Mouse (Mus musculus): ENCODE data around the gene Chac1. TPM values are rescaled to one million over a fixed set of nuclear protein-coding genes. Genes with fewer than 3 reads are reported as not detected.

Gene Chac1
- 1 to 10 TPM; 7.7 to 9.2 TPM for total RNA-seq (2021)
- long read RNA-seq, experiment 1, transcript Chac1-201 (3 exons, 1,637 nt), result major isoform, 7 of 8 reads
- long read RNA-seq, experiment 1, partial matches to known transcripts, result 0 of 8 reads
- long read RNA-seq, experiment 1, other reads (novel, unspliced or antisense), result 1 of 8 reads
- long read RNA-seq, experiment 2, transcript Chac1-201 (3 exons, 1,637 nt), result major isoform, 12 of 12 reads
- long read RNA-seq, experiment 2, partial matches to known transcripts, result 0 of 12 reads
- long read RNA-seq, experiment 2, other reads (novel, unspliced or antisense), result 0 of 12 reads

DNA sequence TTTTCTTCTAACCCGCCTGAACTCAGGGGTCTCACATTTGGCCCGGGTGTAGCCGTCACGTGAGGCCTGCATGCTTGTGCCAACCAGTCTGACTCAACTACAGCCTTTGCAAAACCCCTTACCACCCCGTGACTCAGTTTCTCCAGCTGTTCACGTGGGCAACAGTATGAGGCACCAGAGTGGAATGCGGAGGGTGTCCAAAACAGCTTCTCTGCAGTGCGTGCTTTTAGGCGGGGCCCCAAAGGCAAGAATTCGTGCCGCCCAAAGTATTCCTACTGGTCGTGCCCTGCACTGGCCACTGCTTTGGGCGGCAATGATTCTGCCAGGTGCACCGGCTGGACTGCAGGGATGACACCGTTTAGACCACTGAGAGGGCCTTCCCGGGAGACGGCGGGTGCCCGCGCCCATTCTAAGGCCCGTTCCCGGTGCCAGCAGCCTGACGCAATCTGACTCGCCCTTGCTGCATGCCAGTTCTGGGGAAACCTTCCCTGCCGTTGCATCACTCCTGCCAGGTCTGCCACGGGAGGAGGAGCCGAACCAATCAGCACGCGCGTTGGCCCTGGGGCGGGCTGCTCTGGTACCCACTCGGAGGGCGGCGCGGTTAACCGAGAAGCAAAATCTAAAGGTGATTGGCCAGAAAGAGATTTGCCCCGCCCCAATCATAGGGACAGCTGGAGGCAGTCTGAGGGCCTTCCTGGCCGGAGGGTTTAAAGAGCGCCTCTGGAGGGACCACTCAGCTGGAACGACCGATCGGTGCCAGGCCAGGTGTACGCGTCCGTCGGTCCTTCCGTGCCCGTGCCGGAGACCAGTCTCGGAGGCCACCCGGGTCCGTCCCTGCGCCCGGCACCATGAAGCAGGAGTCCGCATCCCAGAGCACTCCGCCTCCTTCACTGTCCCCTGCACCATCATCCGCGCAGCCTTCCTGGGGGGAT, at the start of gene Chac1:
Gene Chac1, plus strand, starts transcription at position 675 of the 932 bp plus-strand sequence.
- DNase-seq (ENCODE audit: low spot score in 2 of 2), result peak; percentile 94 to 96

DNA sequence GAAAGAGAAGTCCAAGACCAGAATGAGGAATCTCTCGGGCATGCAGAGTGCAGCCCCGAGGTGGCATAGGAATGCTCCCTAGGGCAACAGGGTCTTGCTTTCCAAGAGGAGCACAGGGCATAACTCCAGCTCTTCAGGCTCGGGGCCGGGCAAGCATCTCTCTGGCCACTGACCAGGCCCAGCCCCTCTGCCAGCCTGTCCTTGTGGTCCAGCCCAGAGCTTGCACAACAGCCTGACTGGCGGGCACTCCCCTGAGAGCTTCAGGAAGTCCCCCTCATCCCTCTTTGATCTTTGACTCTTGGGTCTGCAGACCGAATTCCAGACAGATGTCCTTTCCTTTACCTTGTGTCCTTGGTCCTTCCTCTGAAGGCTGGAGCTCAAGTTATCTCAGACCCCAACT, 48.2 kb upstream of the Chac1 start:
- no peak for DNase-seq (ENCODE audit: low spot score in 2 of 2)

DNA sequence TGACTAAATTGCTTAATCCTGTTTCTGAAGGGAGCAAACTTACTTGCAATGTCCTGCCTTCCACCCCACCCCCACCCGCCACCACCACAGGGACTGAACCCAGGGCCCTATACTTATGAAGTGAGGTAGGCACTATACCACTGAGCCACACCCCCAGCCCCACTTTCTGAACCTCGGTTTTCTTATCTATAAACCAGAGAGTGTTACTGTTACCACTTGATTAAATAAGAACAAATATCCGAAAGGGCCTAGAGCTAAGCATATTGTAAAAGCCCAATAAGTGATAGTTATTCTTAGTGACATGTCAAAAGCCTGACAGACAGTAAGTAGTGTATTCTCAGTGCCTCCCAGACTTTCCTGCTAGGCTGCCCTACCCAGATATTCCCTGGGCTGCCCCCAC, 46.6 kb upstream of the Chac1 start:
- DNase-seq (ENCODE audit: low spot score in 2 of 2), result no peak

DNA sequence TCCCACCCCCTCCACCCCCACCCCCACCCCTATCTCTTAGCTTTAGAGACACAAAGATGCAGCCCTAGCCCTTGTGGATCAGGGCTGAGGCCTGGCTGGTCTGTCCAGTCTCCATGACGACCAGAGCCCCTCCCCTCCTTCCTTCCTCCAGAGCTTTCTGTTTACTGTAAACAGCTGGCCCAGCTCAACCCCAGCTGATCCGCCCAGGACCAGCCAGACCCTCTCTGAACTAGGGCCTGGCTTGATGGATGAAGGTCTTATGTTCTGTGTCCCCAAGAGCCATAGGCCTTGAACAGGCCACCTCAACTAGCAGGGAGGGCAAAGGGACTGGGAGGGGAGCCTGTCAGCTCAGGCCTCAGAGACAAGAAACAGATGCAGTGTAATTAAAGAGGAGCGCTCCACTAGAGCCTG, 46.2 kb upstream of the Chac1 start:
- no peak for DNase-seq (ENCODE audit: low spot score in 2 of 2)

DNA sequence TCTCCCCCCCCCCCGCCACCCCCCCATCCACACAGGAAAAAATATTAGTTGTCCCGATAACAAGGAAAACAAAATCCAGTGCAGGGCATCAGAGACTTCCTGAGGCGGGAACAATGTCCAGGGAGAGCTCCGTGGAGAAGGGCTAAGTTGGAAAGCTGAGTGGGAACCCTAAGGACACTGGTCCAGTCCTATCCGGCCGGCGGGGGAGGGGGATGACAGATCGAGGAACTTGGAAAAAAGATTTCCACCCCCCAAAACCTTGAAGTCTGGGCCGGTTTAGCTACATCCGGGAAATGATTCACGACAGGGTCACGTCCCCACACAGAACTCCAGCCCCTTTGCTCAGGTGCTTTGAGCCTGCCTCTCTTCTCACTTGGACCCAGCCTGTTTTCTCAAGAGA, 39.5 kb upstream of the Chac1 start:
- no peak for DNase-seq (ENCODE audit: low spot score in 2 of 2)

DNA sequence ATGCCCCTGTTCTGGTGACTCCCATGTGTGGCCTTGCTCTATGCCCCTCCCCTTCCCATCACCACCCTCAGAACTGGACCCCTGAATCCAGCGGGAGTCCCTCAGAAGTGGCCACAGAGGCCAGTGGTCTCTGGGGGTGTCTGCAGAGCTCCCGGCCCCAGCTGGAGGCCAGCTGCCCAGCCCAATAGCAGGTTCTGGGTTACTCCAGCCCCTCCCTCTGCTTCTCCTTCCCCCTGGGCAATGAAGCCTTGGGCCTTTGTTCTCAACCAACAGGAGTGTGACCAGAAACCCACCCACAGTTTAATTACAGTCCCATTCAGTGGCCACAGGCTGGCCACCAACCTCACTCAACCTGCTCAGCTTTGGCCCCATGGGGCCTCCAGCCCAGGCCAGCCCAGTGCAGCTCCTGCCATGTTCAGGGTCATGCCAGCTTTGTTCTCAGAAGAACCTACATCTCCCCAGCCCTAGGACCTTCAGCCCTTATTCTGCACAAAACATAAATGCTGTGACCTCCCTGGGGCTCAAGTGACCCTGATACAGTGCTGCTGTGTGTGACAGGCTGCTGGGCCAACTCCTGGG, 38.6 kb upstream of the Chac1 start:
- no peak for DNase-seq (ENCODE audit: low spot score in 2 of 2)

DNA sequence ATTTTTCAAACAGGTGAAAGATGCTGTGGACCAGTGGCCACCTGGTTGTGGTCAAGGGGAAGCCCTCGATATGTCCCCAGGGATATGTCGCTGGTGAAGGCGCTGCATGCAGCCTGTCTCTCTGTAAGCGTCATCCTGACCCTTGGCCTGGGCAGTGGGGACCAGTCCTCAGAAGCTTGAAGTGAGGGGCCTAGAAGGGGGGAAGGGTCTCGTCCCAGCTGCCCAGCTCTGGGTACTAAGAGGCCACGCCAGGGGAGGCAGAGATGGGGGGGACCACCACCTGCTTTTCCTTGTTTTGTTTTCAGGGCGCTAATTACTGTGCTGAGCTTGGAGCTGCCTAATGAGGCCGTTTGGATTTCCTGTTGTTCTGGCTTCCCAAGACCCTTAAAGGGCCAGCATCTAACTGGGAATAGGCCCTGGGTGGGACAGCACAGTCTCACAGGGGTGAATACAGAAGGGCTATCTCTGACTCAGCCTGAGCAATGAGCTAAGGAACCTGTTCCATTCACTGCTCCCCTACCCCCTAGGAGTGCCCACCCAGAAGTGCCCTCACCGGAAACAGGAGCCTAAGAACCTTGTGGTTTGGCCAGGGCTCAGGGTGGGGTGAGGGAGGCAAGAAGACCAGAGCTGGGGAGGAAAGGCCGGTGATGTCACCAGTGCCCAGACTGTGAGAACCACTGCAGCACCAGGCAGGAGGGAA, 37.1 kb upstream of the Chac1 start:
- no peak for DNase-seq (ENCODE audit: low spot score in 2 of 2)

DNA sequence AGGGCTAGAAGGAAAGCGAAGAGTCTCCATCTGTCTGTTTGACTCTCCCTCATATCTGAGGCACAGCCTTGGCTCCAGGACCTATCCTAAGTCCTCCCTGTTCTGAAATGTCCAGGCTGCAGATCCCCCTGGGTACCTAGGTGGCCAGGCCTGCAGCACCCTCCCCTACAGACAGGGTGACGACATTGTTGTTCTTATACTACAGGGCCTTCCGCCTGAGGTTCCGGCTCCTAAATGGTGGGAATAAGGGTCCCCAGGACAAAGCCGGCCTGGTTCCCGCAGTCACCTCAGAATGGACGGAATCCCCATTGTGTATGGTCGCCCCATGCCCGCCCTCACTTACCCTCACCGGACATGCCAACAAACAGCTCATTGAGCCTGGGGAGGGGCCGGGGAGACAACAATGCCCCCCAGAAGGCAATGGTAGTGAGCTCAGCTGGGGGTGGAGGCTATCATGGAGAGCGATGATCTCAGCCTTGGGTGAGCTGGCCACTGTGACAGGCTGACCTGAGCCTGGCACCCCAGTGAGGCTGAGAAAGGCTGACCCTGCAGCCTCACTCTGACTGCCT, 36.2 kb upstream of the Chac1 start:
- no peak for DNase-seq (ENCODE audit: low spot score in 2 of 2)

DNA sequence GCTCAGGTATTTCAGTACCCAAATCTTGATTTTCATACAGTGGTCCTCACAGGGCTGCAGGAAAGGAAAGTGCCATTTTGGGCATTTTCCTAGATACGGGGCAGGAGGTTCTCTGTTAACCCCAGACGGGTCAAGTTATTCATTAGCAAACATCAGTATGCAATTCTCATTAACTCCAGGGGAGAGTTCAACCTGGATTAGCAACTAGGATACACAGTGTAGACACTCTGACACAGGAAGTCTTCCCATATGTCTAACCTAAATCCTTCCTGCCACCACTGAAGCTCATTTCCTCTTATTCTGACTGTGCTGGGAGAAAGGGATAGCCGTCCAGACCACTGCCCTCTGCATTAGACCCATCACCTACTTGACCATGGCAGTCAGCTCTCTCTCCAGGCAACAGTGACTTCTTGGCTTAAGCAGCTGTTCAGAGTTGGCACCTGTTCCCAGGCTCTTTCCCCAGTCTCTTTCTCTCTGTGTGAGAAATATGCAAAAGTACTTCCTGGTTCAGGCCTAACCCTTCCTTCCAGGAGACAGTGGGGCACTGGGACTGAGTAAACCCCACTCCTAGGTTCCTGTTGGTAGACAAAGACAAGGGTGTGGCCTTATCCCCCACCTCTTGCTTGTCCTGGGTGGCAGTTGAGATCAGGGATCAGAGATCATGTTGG, 32.9 kb upstream of the Chac1 start:
- DNase-seq (ENCODE audit: low spot score in 2 of 2), result no peak

DNA sequence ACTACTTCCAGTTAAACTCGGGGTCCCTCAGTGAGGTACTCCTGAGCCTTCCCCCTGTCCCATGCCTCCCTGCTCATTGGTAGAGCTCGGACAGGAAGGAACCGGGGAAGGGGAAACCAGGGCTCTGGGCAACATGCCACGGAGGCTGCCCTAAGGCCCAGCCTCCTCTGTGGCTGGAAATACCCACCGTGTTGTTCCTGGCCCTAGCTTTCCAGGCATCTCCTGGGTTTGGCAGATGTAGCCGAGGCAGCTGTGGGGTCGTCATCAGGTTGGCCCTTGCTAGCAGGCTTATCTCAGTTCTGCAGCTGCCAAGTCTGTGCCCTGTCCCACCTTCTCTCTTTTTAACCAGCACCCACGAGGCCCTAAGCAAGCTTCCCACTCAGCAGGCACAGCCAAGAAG, 30.5 kb upstream of the Chac1 start:
- DNase-seq (ENCODE audit: low spot score in 2 of 2), result no peak

DNA sequence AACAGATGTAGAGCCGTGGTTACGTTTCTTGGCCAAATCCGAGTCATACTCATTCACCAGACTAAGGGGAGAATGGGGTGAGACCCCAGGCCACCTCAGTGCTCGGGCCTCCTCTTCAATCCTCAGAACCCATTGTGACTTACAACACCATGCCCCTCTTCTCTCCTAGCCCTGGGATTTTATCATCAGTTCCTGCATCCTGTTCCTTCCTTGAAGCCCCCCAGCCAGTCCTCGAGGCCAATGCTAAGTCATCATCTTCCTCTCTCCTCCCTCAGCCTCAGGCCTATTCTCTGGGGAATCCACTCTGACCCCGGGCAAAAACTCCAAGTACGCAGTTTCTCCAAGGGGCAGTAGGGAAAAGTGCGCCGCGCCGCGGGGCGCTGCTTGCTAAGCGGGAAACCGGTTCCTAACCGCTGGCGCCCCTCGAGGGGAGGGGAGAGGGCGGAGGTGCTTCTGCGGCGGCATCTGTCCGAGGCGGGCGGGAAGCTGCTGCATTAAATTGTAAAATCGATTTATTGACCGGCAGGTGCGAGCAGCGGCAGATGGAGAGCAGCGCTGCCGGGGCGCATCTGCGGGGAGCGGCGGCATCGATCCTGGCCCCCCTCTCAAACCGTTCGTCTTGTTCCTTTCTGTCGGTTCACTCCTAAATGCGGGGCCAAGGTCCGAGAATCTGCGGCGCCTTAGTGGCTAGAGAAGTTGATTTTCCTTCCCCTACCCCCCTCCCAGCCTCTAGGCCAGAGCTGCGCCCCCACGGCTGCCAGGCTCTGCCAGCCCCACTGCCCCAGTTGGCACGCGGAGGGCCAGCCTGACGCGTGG, 29.1 kb upstream of the Chac1 start:
- DNase-seq (ENCODE audit: low spot score in 2 of 2), result no peak

DNA sequence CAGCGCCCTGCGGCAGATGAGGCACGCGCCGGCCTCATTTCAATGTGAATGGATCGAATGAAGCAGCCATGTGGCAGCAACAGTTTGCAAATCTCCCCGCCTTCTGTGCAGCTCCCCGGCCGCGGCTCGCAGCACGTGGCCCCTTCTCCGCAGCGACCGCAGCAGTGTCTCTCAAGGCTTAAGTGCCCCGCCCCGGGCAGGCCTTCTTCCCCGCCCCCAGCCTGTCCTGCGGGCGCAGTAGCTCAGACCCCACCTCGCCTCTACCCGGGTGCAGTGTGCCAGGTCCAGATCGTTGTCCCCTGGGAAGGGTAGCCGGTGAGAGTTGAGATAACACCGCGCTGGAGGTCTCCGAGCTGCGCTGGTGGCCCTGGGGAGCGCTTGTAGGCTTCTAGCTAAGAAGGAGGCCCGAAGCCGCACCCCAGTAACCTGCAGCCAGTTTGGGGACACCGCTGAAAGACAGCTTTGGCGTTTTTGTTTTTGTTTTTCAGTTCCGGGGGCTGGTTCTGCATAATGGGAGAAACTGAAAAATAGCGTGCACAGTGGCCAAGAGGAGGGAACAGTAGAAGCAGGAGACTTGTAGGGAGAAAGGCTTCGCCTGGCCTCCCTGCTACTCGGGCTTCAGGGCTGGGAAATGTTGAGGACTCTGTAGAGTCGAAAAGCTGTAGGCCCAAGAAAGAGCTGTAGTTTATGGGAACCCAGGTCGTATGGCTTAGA, 28.3 kb upstream of the Chac1 start:
- peak; percentile 41 to 51 for DNase-seq (ENCODE audit: low spot score in 2 of 2)

DNA sequence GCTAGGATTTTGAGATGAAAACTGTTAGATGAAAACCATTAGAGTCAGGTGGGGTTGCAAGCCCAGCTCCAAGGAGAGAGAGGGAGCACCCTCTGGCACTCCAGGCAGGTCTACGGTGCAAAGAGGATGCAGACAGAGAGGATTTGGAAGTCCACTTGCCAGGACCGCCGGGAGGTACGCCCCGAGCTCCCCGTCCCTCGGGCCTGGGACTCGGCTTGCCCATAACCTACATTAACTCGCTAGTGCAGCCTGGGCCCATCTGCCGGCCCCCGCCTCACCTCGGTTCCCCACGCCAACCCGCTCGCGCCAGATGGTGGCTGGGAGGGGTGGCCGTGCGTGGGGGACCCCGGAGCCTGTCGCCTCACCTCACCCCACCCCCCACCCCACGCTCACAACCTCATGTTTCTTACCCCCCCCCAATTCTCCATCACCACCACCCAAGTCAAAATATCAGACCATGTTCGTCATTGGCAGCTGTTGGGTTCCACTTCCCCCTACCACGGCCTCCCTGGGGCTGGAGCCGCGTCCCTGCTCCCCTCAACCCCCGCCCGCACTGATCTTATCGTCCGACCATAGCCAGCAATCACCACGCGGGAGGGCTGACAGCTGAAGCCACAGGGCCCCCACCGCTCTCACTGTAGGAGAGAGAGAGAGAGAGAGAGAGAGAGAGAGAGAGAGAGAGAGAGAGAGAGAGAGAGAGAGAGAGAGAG, 27.0 kb upstream of the Chac1 start:
- no peak for DNase-seq (ENCODE audit: low spot score in 2 of 2)

DNA sequence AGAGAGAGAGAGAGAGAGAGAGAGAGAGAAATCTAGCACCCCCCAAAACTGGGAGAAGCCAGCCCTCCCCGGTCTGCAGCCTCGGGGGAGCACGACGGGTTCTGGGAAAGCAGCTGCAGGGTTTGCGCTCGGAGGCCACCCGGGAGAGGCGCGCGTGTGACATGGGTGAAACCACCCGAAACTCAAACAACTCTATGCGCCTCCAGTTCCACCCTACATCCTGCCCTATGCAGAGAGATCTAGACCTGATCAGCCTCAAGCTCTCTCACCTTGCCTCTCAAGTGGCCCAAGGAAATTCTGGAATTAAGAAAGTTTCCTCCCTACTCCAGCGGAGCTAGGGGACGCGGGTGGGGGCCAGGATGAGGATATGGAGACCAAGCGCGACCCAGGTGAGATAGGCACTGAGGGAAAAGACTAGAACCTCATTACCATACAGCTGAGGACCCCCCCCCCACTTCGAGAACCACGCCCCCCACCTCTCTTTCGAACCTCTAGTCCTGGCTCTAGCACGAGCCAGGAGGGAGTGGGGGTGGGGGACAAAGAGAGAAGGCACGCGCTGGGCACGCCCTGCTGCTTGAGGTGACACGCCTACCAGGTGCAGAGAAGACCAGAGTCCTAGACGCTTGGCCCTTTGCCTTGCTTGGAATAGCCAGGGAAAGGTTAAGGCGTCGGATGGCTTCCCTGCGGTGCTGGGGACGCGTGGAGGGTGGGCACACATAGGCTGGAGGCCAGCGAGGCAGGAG, 26.3 kb upstream of the Chac1 start:
- DNase-seq (ENCODE audit: low spot score in 2 of 2), result no peak

DNA sequence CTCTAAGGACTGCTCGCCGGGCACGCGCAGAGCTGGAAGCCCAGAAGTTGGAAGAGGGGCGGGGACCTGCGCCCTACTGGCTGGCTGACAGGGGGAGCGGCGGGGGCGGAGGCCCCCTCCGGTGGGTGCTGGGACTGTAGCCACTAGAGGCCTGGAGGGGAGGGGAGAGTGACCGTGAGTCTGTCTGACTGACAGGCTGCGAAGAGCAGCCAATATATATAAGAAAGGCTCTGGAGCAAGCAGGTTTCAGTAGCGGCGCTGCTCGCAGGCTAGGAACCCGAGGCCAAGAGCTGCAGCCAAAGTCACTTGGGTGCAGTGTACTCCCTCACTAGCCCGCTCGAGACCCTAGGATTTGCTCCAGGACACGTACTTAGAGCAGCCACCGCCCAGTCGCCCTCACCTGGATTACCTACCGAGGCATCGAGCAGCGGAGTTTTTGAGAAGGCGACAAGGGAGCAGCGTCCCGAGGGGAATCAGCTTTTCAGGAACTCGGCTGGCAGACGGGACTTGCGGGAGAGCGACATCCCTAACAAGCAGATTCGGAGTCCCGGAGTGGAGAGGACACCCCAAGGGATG, 25.4 kb upstream of the Chac1 start, which contains the start of gene Dll4:
Gene Dll4, plus strand, starts transcription at position 217 of the 576 bp plus-strand sequence.
- DNase-seq (ENCODE audit: low spot score in 2 of 2), result no peak

DNA sequence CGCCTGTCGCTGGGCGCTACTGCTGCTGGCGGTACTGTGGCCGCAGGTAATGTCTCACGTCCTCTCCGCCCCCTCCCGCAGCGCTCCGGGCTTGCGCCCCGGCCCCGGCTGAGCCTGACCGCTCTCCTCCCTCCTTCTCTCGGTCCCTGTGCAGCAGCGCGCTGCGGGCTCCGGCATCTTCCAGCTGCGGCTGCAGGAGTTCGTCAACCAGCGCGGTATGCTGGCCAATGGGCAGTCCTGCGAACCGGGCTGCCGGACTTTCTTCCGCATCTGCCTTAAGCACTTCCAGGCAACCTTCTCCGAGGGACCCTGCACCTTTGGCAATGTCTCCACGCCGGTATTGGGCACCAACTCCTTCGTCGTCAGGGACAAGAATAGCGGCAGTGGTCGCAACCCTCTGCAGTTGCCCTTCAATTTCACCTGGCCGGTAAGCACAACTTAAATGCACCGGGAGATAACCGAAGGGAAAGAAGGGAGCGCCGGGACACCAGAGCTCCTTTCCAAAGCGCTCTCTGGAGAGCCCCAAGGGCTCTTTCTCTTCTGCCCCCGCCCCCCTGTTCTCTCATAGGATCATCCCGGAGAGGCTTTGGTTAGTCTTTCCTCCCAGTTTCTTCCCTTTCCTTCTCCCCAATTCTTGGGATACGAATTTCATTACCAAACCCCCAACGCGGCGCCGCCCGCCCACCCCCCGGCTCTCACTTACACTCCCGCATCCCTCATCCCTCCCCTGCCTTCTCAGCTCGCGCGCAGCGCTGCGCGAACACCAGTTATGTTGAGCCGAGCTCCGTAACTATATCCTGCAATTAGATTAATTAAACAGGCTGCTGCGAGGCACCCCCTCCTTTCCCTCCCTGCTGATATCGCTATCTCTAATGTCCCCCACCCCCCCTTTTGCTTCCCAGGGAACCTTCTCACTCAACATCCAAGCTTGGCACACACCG, 24.6 kb upstream of the Chac1 start:
- DNase-seq (ENCODE audit: low spot score in 2 of 2), result no peak
